7 mouse cellular contexts compared by ENCODE assay signal in the genomic region with DNA sequence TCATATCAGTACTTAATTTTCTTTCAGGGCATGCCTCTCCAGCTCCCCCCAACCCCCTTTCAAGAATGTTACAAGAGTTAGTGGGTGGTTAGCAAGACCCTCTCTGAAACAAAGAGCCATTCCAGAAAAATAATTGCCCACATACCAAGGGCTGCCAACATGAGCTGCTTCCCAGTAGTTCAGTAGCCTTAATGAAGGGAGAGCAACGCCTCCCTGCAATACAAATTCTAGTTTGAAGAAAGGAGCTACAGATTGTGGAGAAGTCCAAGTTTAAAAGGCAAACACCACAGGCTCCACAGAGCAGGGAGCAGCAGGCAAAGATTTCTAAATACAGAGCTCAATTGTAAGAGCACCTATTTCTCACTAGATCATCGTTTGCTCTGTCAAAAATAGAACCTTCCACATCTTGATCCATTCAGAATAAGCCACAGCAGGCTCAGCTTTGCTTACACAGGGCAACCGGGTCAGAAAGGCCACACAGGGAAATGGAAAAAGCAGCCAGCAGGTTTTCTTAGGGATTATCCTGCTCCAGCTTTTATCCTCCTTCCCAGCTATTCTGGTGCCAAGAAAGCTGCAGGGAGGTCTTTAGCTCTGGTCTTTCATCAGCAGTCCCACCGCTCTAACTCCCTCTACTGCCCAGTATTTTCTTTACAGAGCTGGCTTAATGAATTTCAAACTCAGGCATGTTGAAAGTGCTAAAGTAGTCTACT. TPM values are rescaled to one million over a fixed set of nuclear protein-coding genes. Genes with fewer than 3 reads are reported as not detected.
DNase-seq lines count a peak whose midpoint lies in the region; ATAC-seq and TF ChIP-seq lines count a peak whose summit lies in the region.

No protein-coding gene starts in this region.

- H3K4me2 ChIP-seq in hindbrain, embryonic 15.5 days: no peak overlapping the region
- no peak overlapping the region for H3K4me2 ChIP-seq in neural tube, embryonic 13.5 days

- intact Hi-C loops in left cerebral cortex, adult 2 months (cut with DNase I): no loop called here
- intact Hi-C loops in left cerebral cortex, postnatal 36 days (cut with DNase I): loop anchor here (10.0 kb wide), 1 partner anchor 422 kb away; no protein-coding TSS in a partner anchor

- 9% methylated on average over 4 of the region's 4 CpGs for WGBS in embryonic facial prominence, embryonic 10.5 days
- WGBS in hindbrain, embryonic 15.5 days: 9% methylated on average over 4 of the region's 4 CpGs
- 15% methylated on average over 4 of the region's 4 CpGs for WGBS in neural tube, embryonic 13.5 days

- H3K4me1 ChIP-seq in embryonic facial prominence, embryonic 10.5 days: peaks cover 32% of the 10 kb centered on the region
- H3K4me1 ChIP-seq in hindbrain, embryonic 15.5 days (replicated peaks): peaks cover 7% of the 10 kb centered on the region; the same call in 1 of the 2 replicates
- H3K4me1 ChIP-seq in neural tube, embryonic 13.5 days (replicated peaks): peaks cover 15% of the 10 kb centered on the region

- peak; percentile 42 for TF ChIP-seq CTCF in left cerebral cortex, adult 2 months (IDR thresholded peaks at IDR 0.05)

- H3K9me3 ChIP-seq in embryonic facial prominence, embryonic 10.5 days: no peaks in the 10 kb centered on the region
- H3K9me3 ChIP-seq in hindbrain, embryonic 15.5 days: no peaks in the 10 kb centered on the region
- H3K9me3 ChIP-seq in neural tube, embryonic 13.5 days: no peaks in the 10 kb centered on the region

- no peaks in the 10 kb centered on the region for H3K27me3 ChIP-seq in embryonic facial prominence, embryonic 10.5 days (replicated peaks; ENCODE audit: low read depth, poor library complexity, severe bottlenecking)
- no peaks in the 10 kb centered on the region for H3K27me3 ChIP-seq in hindbrain, embryonic 15.5 days
- no peaks in the 10 kb centered on the region for H3K27me3 ChIP-seq in neural tube, embryonic 13.5 days

- no peak overlapping the region for H3K9ac ChIP-seq in hindbrain, embryonic 15.5 days
- H3K9ac ChIP-seq in neural tube, embryonic 13.5 days: peak overlapping the region; percentile 8; the same call in 1 of the 2 replicates

- H3K27ac ChIP-seq in left cerebral cortex, adult 2 months: no peak overlapping the region
- H3K27ac ChIP-seq in embryonic facial prominence, embryonic 10.5 days (replicated peaks): peak overlapping the region; percentile 59; the same call in 1 of the 2 replicates
- H3K27ac ChIP-seq in hindbrain, embryonic 15.5 days (replicated peaks): peak overlapping the region; percentile 70
- peak overlapping the region; percentile 66 for H3K27ac ChIP-seq in neural tube, embryonic 13.5 days (replicated peaks)

- H3K36me3 ChIP-seq in embryonic facial prominence, embryonic 10.5 days (replicated peaks): peaks cover 31% of the 10 kb centered on the region
- H3K36me3 ChIP-seq in hindbrain, embryonic 15.5 days: 0 out of 2 replicates have a peak, but pooled peaks cover under 1% of the 10 kb centered on the region
- H3K36me3 ChIP-seq in neural tube, embryonic 13.5 days: peaks cover 12% of the 10 kb centered on the region

- ATAC-seq in hindbrain, embryonic 15.5 days (ENCODE audit: low FRiP score, low read depth): 0 out of 2 replicates have a peak, but pooled peaks have one; percentile 54
- peak; percentile 67; the same call in 1 of the 2 replicates for ATAC-seq in neural tube, embryonic 13.5 days (ENCODE audit: low read depth)

- H3K4me3 ChIP-seq in left cerebral cortex, adult 2 months: no peak overlapping the region
- no peak overlapping the region for H3K4me3 ChIP-seq in embryonic facial prominence, embryonic 10.5 days
- no peak overlapping the region for H3K4me3 ChIP-seq in hindbrain, embryonic 15.5 days
- no peak overlapping the region for H3K4me3 ChIP-seq in neural tube, embryonic 13.5 days

- DNase-seq in left cerebral cortex, adult 2 months (ENCODE audit: extremely low spot score in 1 of 2, low spot score in 2 of 2): no peak
- no peak for DNase-seq in left cerebral cortex, postnatal 36 days (ENCODE audit: low spot score in 2 of 2)
- peak; percentile 47 for DNase-seq in embryonic facial prominence, embryonic 10.5 days (ENCODE audit: low spot score)
- no peak for DNase-seq in right cerebral cortex, adult 18-20 months
- DNase-seq in spleen, postnatal 36 days (ENCODE audit: low spot score in 2 of 2): no peak

RNA-seq across cellular contexts. Expression of a gene that starts 13.6 kb away (rescaled TPM):
- 10 to 100 TPM; 58.3 to 70.2 TPM for total RNA-seq in left cerebral cortex, adult 2 months (2021)
- total RNA-seq in left cerebral cortex, postnatal 36 days (2021): 10 to 100 TPM; 57.6 to 58.2 TPM
- polyA plus RNA-seq in embryonic facial prominence, embryonic 10.5 days (2016; fragmentation: Nextera tagmentation; extraction: Ambion mirVana): 907 and 930 TPM in 2 replicates
- polyA plus RNA-seq in hindbrain, embryonic 15.5 days (2015; fragmentation: Nextera tagmentation; extraction: Ambion mirVana): 412 and 465 TPM in 2 replicates
- 546 and 587 TPM in 2 replicates for polyA plus RNA-seq in neural tube, embryonic 13.5 days (2015; fragmentation: Nextera tagmentation; extraction: Ambion mirVana)
